Mouse (Mus musculus) heart, adult 2 months (tissue): Measurements from ENCODE around the gene Zfp146.

ENCODE experiments used
- CTCF ChIP-seq: fragments of 200-600 bp; IDR thresholded peaks from 2 replicates; pipeline ENCODE4 v1.8.1; 2022; ENCODE audit warnings: antibody characterized with exemption, mild to moderate bottlenecking, moderate library complexity
- POLR2A ChIP-seq: fragments of 200-500 bp; IDR thresholded peaks from 2 replicates; pipeline ENCODE4 v1.6.1; 2011; ENCODE audit warnings: mild to moderate bottlenecking, low read depth, low read length, control low read depth; ENCODE audit not compliant: insufficient read depth

- TF ChIP-seq CTCF = no peak
- TF ChIP-seq POLR2A = no peak
These were observed 44.3 kb upstream of the Zfp146 start for GRCm38 (mm10) chr7:30213881-30214280.
